Mouse (Mus musculus) liver, embryonic 12.5 days (tissue): ENCODE results near the gene Actb. TPM values are rescaled to one million over a fixed set of nuclear protein-coding genes. Genes with fewer than 3 reads are reported as not detected.

Experiments
- ATAC-seq: fragments of 200-750 bp; cut with Nextera tagmentation; 2 replicates; pipeline ENCODE4 v1.8.0; 2017; ENCODE audit warnings: moderate number of reproducible peaks, mild to moderate bottlenecking, moderate library complexity
- H3K27ac ChIP-seq: fragments of 300-500 bp; sonication (generic); 2 replicates; pipeline ENCODE4 v1.5.1; 2016; ENCODE audit warnings: mild to moderate bottlenecking
- H3K27me3 ChIP-seq: fragments of 300-500 bp; sonication (generic); replicated peaks from 2 replicates; pipeline ENCODE4 v1.6.1; 2016; ENCODE audit warnings: mild to moderate bottlenecking, moderate library complexity
- H3K36me3 ChIP-seq: fragments of 300-500 bp; sonication (generic); 2 replicates; pipeline ENCODE4 v1.6.1; 2016; ENCODE audit warnings: mild to moderate bottlenecking, moderate library complexity
- H3K4me1 ChIP-seq: fragments of 300-500 bp; sonication (generic); 2 replicates; pipeline ENCODE4 v1.6.1; 2016
- H3K4me2 ChIP-seq: fragments of 300-500 bp; sonication (generic); 2 replicates; pipeline ENCODE4 v1.6.1; 2016; ENCODE audit warnings: mild to moderate bottlenecking, moderate library complexity
- H3K4me3 ChIP-seq: fragments of 300-500 bp; sonication (generic); 2 replicates; pipeline ENCODE4 v1.5.1; 2016; ENCODE audit warnings: mild to moderate bottlenecking, moderate library complexity
- H3K9ac ChIP-seq: fragments of 300-500 bp; sonication (generic); 2 replicates; pipeline ENCODE4 v1.6.1; 2016; ENCODE audit warnings: mild to moderate bottlenecking, moderate library complexity
- H3K9me3 ChIP-seq: fragments of 300-500 bp; sonication (generic); replicated peaks from 2 replicates; pipeline ENCODE4 v1.6.1; 2016; ENCODE audit warnings: mild to moderate bottlenecking, moderate library complexity
- WGBS: fragments of 180-500 bp; shearing (Covaris S2); methylation state at CpG from one replicate; pipeline ENCODE4 v1.1.7; 2016; ENCODE audit not compliant: insufficient replicate concordance; 5-methylcytosine and 5-hydroxymethylcytosine counted together
- polyA plus RNA-seq: library from polyadenylated mRNA; unstranded; fragments of >200 nt; fragmentation: Nextera tagmentation; extraction: Ambion mirVana; gene quantifications from 2 replicates; pipeline ENCODE4 v1.2.1, GENCODE M21; 2016

The Actb gene
- polyA plus RNA-seq, 1 experiment from 2014 or later, result 7,775 TPM

- Histone ChIP-seq H3K4me3 (no peak overlapping the region), H3K9ac (0 out of 2 replicates have a peak overlapping the region, but pooled peaks have one; percentile 2), H3K27ac (no peak overlapping the region), H3K4me1 (peaks cover 40% of the 10 kb centered on the region), H3K4me2 (no peak overlapping the region), H3K27me3 (no peaks in the 10 kb centered on the region), H3K9me3 (no peaks in the 10 kb centered on the region), H3K36me3 (peaks cover 49% of the 10 kb centered on the region)
- 74% methylated on average over 6 of the region's 6 CpGs for WGBS
- ATAC-seq, result no peak
These were observed 26.3 kb downstream of the Actb start for GRCm38 (mm10) chr5:142880246-142880645.

GRCm38 (mm10) chr5:142879318-142880175 is 27.0 kb downstream of the Actb start:
- no peak overlapping the region for H3K4me2 ChIP-seq
- H3K4me1 ChIP-seq, result peaks cover 40% of the 10 kb centered on the region
- no peaks in the 10 kb centered on the region for H3K9me3 ChIP-seq
- no peak overlapping the region for H3K27ac ChIP-seq
- H3K36me3 ChIP-seq, result peaks cover 49% of the 10 kb centered on the region
- H3K27me3 ChIP-seq, result no peaks in the 10 kb centered on the region
- ATAC-seq, result peak; percentile 84
- 0 out of 2 replicates have a peak overlapping the region, but pooled peaks have one; percentile 2 for H3K9ac ChIP-seq
- 57% methylated on average over 8 of the region's 8 CpGs for WGBS
- H3K4me3 ChIP-seq, result no peak overlapping the region

GRCm38 (mm10) chr5:142878570-142878969 is 28.0 kb downstream of the Actb start:
- 81% methylated on average over 15 of the region's 15 CpGs for WGBS
- Histone ChIP-seq H3K9me3 (no peaks in the 10 kb centered on the region), H3K27ac (no peak overlapping the region), H3K4me1 (peaks cover 40% of the 10 kb centered on the region), H3K27me3 (no peaks in the 10 kb centered on the region), H3K9ac (no peak overlapping the region), H3K36me3 (peaks cover 47% of the 10 kb centered on the region), H3K4me3 (no peak overlapping the region), H3K4me2 (no peak overlapping the region)
- ATAC-seq, result no peak

DNA sequence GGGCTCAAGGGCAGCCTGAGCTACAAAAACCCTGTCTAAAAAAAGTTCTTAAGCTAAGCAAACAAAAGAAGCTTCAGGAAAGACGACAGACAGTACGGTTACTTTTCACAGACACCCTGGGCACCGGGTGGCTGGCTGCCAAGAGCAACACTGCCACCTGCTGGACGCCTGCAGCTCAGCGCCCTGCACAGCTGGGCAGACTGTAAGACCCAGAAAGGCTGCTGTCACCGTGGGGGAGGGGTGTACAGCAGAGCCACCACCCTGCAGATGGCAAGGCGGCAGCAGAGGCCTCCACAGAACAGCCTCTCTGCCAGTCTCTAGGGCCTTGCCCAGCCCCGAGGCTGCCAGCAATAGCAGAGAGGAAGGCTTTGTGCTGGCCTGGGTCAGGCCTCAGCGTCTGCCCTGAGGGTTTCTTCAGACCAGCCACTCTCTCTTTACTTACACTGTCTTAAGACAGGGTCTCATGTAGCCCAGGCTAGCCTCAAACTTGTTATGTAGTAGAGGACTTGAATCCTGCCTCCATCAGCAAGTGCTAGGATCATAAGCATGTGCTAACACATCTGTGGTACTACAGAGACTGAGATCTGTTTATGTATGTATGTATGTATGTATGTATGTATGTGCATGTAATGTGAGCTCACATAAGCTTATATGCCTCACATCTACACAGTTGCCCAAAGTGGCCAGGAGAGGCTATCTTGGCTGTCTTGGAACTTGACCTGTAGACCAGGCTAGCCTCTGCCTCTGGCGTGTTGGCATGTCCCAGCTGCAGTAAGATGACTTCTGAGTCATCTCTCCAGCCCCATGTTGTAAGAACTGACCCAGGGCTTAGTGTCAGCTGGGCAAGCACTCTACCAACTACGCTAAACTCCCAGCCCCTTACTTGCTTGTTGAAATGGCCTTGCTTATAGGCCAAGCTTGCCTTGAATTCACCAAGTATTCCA is 28.9 kb downstream of the Actb start:
- Histone ChIP-seq H3K27me3 (no peaks in the 10 kb centered on the region), H3K4me2 (no peak overlapping the region), H3K9ac (no peak overlapping the region), H3K4me3 (no peak overlapping the region), H3K36me3 (peaks cover 53% of the 10 kb centered on the region), H3K27ac (no peak overlapping the region), H3K4me1 (peaks cover 40% of the 10 kb centered on the region), H3K9me3 (no peaks in the 10 kb centered on the region)
- ATAC-seq, result peak; percentile 48
- WGBS, result 29% methylated on average over 11 of the region's 11 CpGs

DNA sequence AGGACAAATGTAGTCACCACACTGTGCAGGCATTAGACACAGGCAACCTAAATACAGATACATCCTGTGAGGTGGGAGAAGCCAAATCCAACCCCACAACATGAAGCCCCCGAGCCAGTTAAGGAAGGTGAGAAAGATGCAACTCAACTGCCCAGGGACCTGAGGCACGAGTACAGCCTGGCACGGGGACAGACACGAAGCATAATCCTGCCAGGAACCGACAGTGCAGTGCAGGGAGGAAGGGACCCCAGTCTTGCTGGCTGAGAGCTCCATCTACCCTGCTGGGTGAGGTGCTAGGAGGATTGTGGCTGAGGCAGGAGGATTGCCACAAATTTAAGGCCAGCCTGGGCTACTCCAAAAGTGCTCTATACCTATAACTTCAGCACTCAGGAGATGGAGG is 29.7 kb downstream of the Actb start:
- no peak for ATAC-seq
- peaks cover 60% of the 10 kb centered on the region for H3K36me3 ChIP-seq
- no peak overlapping the region for H3K4me3 ChIP-seq
- H3K4me2 ChIP-seq, result no peak overlapping the region
- H3K27me3 ChIP-seq, result no peaks in the 10 kb centered on the region
- H3K9me3 ChIP-seq, result no peaks in the 10 kb centered on the region
- H3K27ac ChIP-seq, result no peak overlapping the region
- peaks cover 37% of the 10 kb centered on the region for H3K4me1 ChIP-seq
- no peak overlapping the region for H3K9ac ChIP-seq
- 81% methylated on average over 5 of the region's 5 CpGs for WGBS

GRCm38 (mm10) chr5:142875513-142875905 is 31.0 kb downstream of the Actb start:
- Histone ChIP-seq H3K9me3 (no peaks in the 10 kb centered on the region), H3K9ac (no peak overlapping the region), H3K4me2 (no peak overlapping the region), H3K4me1 (peaks cover 23% of the 10 kb centered on the region), H3K27me3 (no peaks in the 10 kb centered on the region), H3K4me3 (no peak overlapping the region), H3K36me3 (peaks cover 72% of the 10 kb centered on the region), H3K27ac (no peak overlapping the region)
- ATAC-seq, result no peak
- WGBS, result 84% methylated on average over 10 of the region's 10 CpGs

GRCm38 (mm10) chr5:142874791-142875512 is 31.6 kb downstream of the Actb start:
- Histone ChIP-seq H3K4me1 (peaks cover 18% of the 10 kb centered on the region), H3K4me3 (no peak overlapping the region), H3K27ac (no peak overlapping the region), H3K9me3 (no peaks in the 10 kb centered on the region), H3K9ac (no peak overlapping the region), H3K4me2 (no peak overlapping the region), H3K27me3 (no peaks in the 10 kb centered on the region), H3K36me3 (peaks cover 74% of the 10 kb centered on the region)
- 85% methylated on average over 13 of the region's 13 CpGs for WGBS
- no peak for ATAC-seq

DNA sequence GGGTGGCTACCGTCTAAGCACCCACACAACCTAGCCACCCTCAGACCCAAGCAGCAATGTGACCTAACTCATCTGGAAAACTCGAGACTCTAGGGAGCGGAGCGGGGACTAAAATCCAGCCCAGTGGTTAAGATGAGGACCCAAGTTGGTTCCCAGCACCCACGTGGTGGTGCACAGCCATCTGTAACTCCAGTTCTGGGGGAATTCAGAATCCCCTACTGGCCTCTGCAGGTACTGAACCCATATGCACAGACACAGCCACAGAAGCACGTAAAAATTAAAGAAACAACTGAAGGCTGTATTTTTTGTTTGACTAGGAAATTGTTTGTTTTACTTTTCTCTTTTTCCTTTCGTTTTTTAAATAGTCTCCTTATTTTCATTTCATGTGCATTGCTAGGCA is 32.8 kb downstream of the Actb start:
- H3K9me3 ChIP-seq, result no peaks in the 10 kb centered on the region
- no peaks in the 10 kb centered on the region for H3K27me3 ChIP-seq
- H3K4me2 ChIP-seq, result no peak overlapping the region
- WGBS, result 79% methylated on average over 7 of the region's 7 CpGs
- ATAC-seq, result no peak
- no peak overlapping the region for H3K9ac ChIP-seq
- no peak overlapping the region for H3K27ac ChIP-seq
- H3K36me3 ChIP-seq, result peaks cover 74% of the 10 kb centered on the region
- H3K4me1 ChIP-seq, result peaks cover 8% of the 10 kb centered on the region
- H3K4me3 ChIP-seq, result no peak overlapping the region

GRCm38 (mm10) chr5:142871765-142872164 is 34.8 kb downstream of the Actb start:
- H3K9ac ChIP-seq, result no peak overlapping the region
- no peak overlapping the region for H3K4me3 ChIP-seq
- no peaks in the 10 kb centered on the region for H3K4me1 ChIP-seq
- no peak for ATAC-seq
- no peak overlapping the region for H3K4me2 ChIP-seq
- WGBS, result 67% methylated on average over 12 of the region's 12 CpGs
- H3K27ac ChIP-seq, result no peak overlapping the region
- H3K27me3 ChIP-seq, result no peaks in the 10 kb centered on the region
- H3K36me3 ChIP-seq, result peaks cover 68% of the 10 kb centered on the region
- H3K9me3 ChIP-seq, result no peaks in the 10 kb centered on the region

DNA sequence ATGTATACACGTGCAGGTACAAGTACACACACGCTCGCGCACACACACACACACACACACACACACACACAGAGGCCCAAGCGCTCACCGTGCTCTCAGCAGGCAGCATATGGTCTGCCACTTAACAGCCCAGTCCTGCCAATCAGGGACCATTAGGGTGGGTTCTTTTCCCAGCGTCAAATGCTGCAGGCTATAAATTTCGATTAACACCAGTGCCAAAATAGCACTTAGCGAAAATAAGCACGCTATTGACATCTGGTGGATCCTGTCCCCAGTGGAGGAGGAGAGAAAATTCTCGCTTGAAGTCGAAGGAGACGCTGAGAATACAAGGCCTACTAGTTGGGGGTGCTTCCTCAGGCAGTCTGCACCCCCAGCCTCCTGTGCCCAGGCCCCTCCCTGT is 37.1 kb downstream of the Actb start:
- Histone ChIP-seq H3K9ac (no peak overlapping the region), H3K4me1 (no peaks in the 10 kb centered on the region), H3K27me3 (no peaks in the 10 kb centered on the region), H3K36me3 (peaks cover 45% of the 10 kb centered on the region), H3K9me3 (no peaks in the 10 kb centered on the region), H3K27ac (no peak overlapping the region), H3K4me3 (no peak overlapping the region), H3K4me2 (no peak overlapping the region)
- no peak for ATAC-seq
- 83% methylated on average over 13 of the region's 13 CpGs for WGBS

GRCm38 (mm10) chr5:142857763-142858229 is 48.8 kb downstream of the Actb start:
- peaks cover 19% of the 10 kb centered on the region for H3K27me3 ChIP-seq
- 19% methylated on average over 16 of the region's 16 CpGs for WGBS
- peaks cover 6% of the 10 kb centered on the region; the same call in 1 of the 2 replicates for H3K9me3 ChIP-seq
- no peak for ATAC-seq
- no peaks in the 10 kb centered on the region for H3K36me3 ChIP-seq
- H3K27ac ChIP-seq, result no peak overlapping the region
- H3K4me3 ChIP-seq, result no peak overlapping the region
- H3K4me1 ChIP-seq, result peaks cover 20% of the 10 kb centered on the region
- no peak overlapping the region for H3K9ac ChIP-seq
- H3K4me2 ChIP-seq, result no peak overlapping the region
